Mouse (Mus musculus): Measurements from ENCODE around the gene Ptges.

DNA sequence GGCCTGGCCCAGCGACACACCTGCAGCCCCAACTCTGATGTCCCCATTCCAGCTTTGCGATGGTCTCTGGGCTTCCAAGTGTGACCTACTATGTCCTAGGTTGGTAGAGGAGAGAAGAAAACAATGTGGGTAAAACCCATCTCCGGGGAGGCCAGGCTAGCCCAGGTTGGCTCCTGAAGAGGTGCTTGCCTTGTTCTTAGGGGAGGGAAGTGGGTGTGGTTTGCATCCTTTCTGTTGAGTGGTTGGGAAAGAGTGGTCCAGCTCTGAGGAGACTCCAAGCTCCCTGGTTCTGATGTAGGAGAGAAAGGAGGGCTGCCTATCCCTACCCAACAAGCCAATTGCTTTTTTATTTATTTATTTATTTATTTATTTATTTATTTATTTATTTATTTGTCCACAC lies 64.2 kb downstream of the Ptges start:
- TF ChIP-seq CTCF (IDR thresholded peaks at IDR 0.05; ENCODE audit: control insufficient read depth, insufficient read depth, insufficient replicate concordance, low read depth, low read length) (no peak), POLR2A (IDR thresholded peaks at IDR 0.05; ENCODE audit: control insufficient read depth, low read depth, low read length) (no peak)

Data from testis, adult 2 months (tissue).